8 mouse cellular contexts compared by ENCODE assay signal in genomic region chr15:79126217-79126932, GRCm38 (mm10). TPM values are rescaled to one million over a fixed set of nuclear protein-coding genes. Genes with fewer than 3 reads are reported as not detected.
DNase-seq lines count a peak whose midpoint lies in the region; ATAC-seq lines count a peak whose summit lies in the region.

No protein-coding gene starts in this region.

- DNase-seq in gastrocnemius, postnatal 10 days, result peak; percentile 50
- DNase-seq in gastrocnemius, postnatal 25 days, result no peak
- peak; percentile 68 for DNase-seq in urinary bladder, postnatal 14 days (ENCODE audit: low spot score)
- DNase-seq in urinary bladder, postnatal 36 days (ENCODE audit: low spot score in 2 of 2), result no peak
- DNase-seq in cerebellum, postnatal 10 days, result peak; percentile 62 to 70
- DNase-seq in kidney, postnatal 10 days, result peak; percentile 73
- DNase-seq in mesoderm, embryonic 11.5 days (ENCODE audit: low read depth, low spot score), result peak; percentile 70

- ATAC-seq in activated CD4-positive, CD25-positive, alpha-beta regulatory T cell, adult 4 months, result no peak

RNA-seq across cellular contexts. Expression of gene Polr2f, which starts 14.4 kb away (rescaled TPM):
- 10 to 100 TPM; 73.5 to 80.9 TPM for total RNA-seq in gastrocnemius, postnatal 10 days (2021)
- total RNA-seq in gastrocnemius, postnatal 25 days (2021), result 10 to 100 TPM; 65.8 to 66.9 TPM
- 100 to 1,000 TPM; 105 to 132 TPM for polyA plus RNA-seq in activated CD4-positive, CD25-positive, alpha-beta regulatory T cell, adult 4 months (2017; shearing (Covaris generic))

RNA-seq across cellular contexts. Expression of gene 1700088E04Rik, which starts 14.7 kb away (rescaled TPM):
- 1 to 10 TPM in 1 of 2 experiments, under 1 TPM in 1; 0.54 to 1.1 TPM for total RNA-seq in gastrocnemius, postnatal 10 days (2021)
- 1 to 10 TPM in 1 of 2 experiments, under 1 TPM in 1; 0.56 to 1.6 TPM for total RNA-seq in gastrocnemius, postnatal 25 days (2021)
- 1 to 10 TPM; 7.0 to 7.3 TPM for polyA plus RNA-seq in activated CD4-positive, CD25-positive, alpha-beta regulatory T cell, adult 4 months (2017; shearing (Covaris generic))

RNA-seq across cellular contexts. Expression of gene Micall1, which starts 17.7 kb away (rescaled TPM):
- total RNA-seq in gastrocnemius, postnatal 10 days (2021), result 10 to 100 TPM; 17.4 to 20.4 TPM
- total RNA-seq in gastrocnemius, postnatal 25 days (2021), result 10 to 100 TPM; 14.0 to 15.0 TPM
- 10 to 100 TPM; 11.1 to 11.3 TPM for polyA plus RNA-seq in activated CD4-positive, CD25-positive, alpha-beta regulatory T cell, adult 4 months (2017; shearing (Covaris generic))

RNA-seq across cellular contexts. Expression of gene Sox10, which starts 38.7 kb away (rescaled TPM):
- total RNA-seq in gastrocnemius, postnatal 10 days (2021), result 1 to 10 TPM; 7.6 to 8.1 TPM
- 1 to 10 TPM; 1.3 to 1.8 TPM for total RNA-seq in gastrocnemius, postnatal 25 days (2021)
- polyA plus RNA-seq in activated CD4-positive, CD25-positive, alpha-beta regulatory T cell, adult 4 months (2017; shearing (Covaris generic)), result not detected

RNA-seq across cellular contexts. Expression of gene Eif3l, which starts 51.4 kb away (rescaled TPM):
- 10 to 100 TPM; 80.0 to 86.2 TPM for total RNA-seq in gastrocnemius, postnatal 10 days (2021)
- total RNA-seq in gastrocnemius, postnatal 25 days (2021), result 10 to 100 TPM; 46.3 to 53.2 TPM
- polyA plus RNA-seq in activated CD4-positive, CD25-positive, alpha-beta regulatory T cell, adult 4 months (2017; shearing (Covaris generic)), result 100 to 1,000 TPM; 241 to 298 TPM

Comparison
In these comparisons a context has a peak if more than half of its experiments do, and no peak if none do; other contexts are left out.
1. DNase-seq: peak in gastrocnemius, postnatal 10 days (single experiment), urinary bladder, postnatal 14 days (single experiment), cerebellum, postnatal 10 days (2 of 2), kidney, postnatal 10 days (single experiment) and mesoderm, embryonic 11.5 days (single experiment); none in gastrocnemius, postnatal 25 days (single experiment) and urinary bladder, postnatal 36 days (0 of 2).